Mouse (Mus musculus): ENCODE measurements at regions not wholly inside any gene's neighbourhood (a gene's known extent, or its start where the extent isn't known, plus 50 kb on each side); places are given as distances from the start of the nearest gene placed in this dataset.

DNA sequence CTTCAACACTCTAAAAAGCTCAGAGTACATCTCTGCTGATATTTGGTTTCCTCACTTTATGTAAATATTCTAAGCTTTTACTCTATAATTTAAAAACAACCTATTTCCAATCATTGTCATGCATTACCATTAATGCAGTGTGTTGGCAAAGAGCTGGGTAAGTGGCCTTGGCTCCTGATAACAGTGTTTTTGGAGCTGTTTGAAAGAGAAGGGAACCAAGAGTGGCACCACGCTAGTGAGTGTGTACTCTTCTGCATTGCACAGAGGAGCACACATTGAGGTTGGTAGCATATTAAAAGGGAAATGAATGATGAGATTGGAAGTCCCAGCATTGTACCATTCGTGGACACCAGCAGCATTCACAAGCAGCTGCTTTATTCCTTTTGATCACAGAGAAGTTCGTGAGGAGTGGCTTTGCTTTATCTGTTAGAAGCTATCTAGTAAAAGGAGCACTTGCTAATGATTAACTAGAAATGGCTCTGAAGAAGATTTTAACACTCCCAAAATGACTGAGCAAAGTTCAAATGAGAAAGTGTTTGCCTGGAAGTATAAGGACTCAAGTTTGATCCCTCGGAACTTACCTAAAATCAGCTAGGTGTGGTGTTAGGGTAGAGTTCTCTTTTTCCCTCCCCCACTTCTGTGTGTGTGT, 284.3 kb upstream of the Tbl1xr1 start:
- no peak for TF ChIP-seq CTCF (IDR thresholded peaks at IDR 0.05; ENCODE audit: low read depth, low read length)
- no peak for TF ChIP-seq POLR2A (IDR thresholded peaks at IDR 0.05; ENCODE audit: extremely low read depth, insufficient read depth, low read length)
